Mouse (Mus musculus): ENCODE data around the gene Dync1h1.
"Not testable (repeated sequence)": the region's sequence is repeated elsewhere in the genome, so short reads cannot be mapped to it uniquely, and the experiment has no call there.

Gene Dync1h1

GRCm38 (mm10) chr12:110696975-110697400, 95.7 kb downstream of the Dync1h1 start:
- no peak for DNase-seq

GRCm38 (mm10) chr12:110697457-110697856, 96.2 kb downstream of the Dync1h1 start:
- DNase-seq, result no peak

GRCm38 (mm10) chr12:110698080-110698479, 96.8 kb downstream of the Dync1h1 start:
- DNase-seq, result no peak

- DNase-seq, result no peak
These were observed 97.4 kb downstream of the Dync1h1 start for GRCm38 (mm10) chr12:110698523-110699170.

- DNase-seq, result no peak
These were observed 97.9 kb downstream of the Dync1h1 start for GRCm38 (mm10) chr12:110699171-110699547.

GRCm38 (mm10) chr12:110700730-110701129, 99.5 kb downstream of the Dync1h1 start:
- no peak for DNase-seq

GRCm38 (mm10) chr12:110701363-110701762, 100.1 kb downstream of the Dync1h1 start:
- not testable (repeated sequence) for DNase-seq

- no peak for DNase-seq
These were observed 101.3 kb downstream of the Dync1h1 start, which contains the start of gene Hsp90aa1 for GRCm38 (mm10) chr12:110702556-110702955. TSS of gene Hsp90aa1 (minus strand) at chr12:110702728.

- DNase-seq, result peak; percentile 90
These were observed 101.8 kb downstream of the Dync1h1 start for GRCm38 (mm10) chr12:110703008-110703471.

- no peak for DNase-seq
These were observed 102.4 kb downstream of the Dync1h1 start for GRCm38 (mm10) chr12:110703682-110704081.

- DNase-seq, result not testable (repeated sequence)
These were observed 104.2 kb downstream of the Dync1h1 start for GRCm38 (mm10) chr12:110705419-110705818.

- peak; percentile 85 for DNase-seq
These were observed 105.3 kb downstream of the Dync1h1 start for GRCm38 (mm10) chr12:110706337-110707231.

GRCm38 (mm10) chr12:110707451-110707850, 106.2 kb downstream of the Dync1h1 start:
- DNase-seq, result peak; percentile 54

GRCm38 (mm10) chr12:110711270-110711669, 110.0 kb downstream of the Dync1h1 start:
- no peak for DNase-seq

- DNase-seq, result peak; percentile 24
These were observed 112.5 kb downstream of the Dync1h1 start for GRCm38 (mm10) chr12:110713784-110714183.

GRCm38 (mm10) chr12:110714215-110714614, 113.0 kb downstream of the Dync1h1 start:
- DNase-seq, result no peak

GRCm38 (mm10) chr12:110716004-110716403, 114.8 kb downstream of the Dync1h1 start:
- DNase-seq, result no peak
